Mouse (Mus musculus): ENCODE measurements around the gene Zfp641. TPM values are rescaled to one million over a fixed set of nuclear protein-coding genes. Genes with fewer than 3 reads are reported as not detected.

Zfp641 gene
- total RNA-seq (2021) = 1 to 10 TPM; 5.4 to 6.5 TPM

GRCm38 (mm10) chr15:98295628-98296551 is at the start of gene Zfp641:
Gene Zfp641 (minus strand): TSS chr15:98296161.
- intact Hi-C loops (cut with DNase I) = no loop called here
- peak; percentile 50 to 51 for DNase-seq

- DNase-seq = no peak
- intact Hi-C loops (cut with DNase I) = no loop called here
These were observed 44.9 kb upstream of the Zfp641 start, which contains the start of gene Olfr284 for GRCm38 (mm10) chr15:98340887-98341286. Gene Olfr284 (minus strand): TSS chr15:98340987.

GRCm38 (mm10) chr15:98317177-98317724 is 21.3 kb upstream of the Zfp641 start, which contains the start of gene Olfr285:
Gene Olfr285 (minus strand): TSS chr15:98317353.
- intact Hi-C loops (cut with DNase I) = no loop called here
- DNase-seq = no peak

- intact Hi-C loops (cut with DNase I) = no loop called here
- no peak for DNase-seq
These were observed 19.7 kb upstream of the Zfp641 start for GRCm38 (mm10) chr15:98315703-98316102.

GRCm38 (mm10) chr15:98293651-98294050 is 2.3 kb downstream of the Zfp641 start:
- intact Hi-C loops (cut with DNase I) = no loop called here
- DNase-seq = no peak

GRCm38 (mm10) chr15:98288566-98288965 is 7.4 kb downstream of the Zfp641 start:
- intact Hi-C loops (cut with DNase I) = no loop called here
- DNase-seq = no peak

GRCm38 (mm10) chr15:98286418-98286817 is 9.5 kb downstream of the Zfp641 start:
- intact Hi-C loops (cut with DNase I) = no loop called here
- DNase-seq = no peak

- intact Hi-C loops (cut with DNase I) = no loop called here
- no peak for DNase-seq
These were observed 38.2 kb downstream of the Zfp641 start for GRCm38 (mm10) chr15:98257776-98258175.

- intact Hi-C loops (cut with DNase I) = no loop called here
- DNase-seq = no peak
These were observed 38.8 kb downstream of the Zfp641 start, which contains the start of gene H1fnt for GRCm38 (mm10) chr15:98257193-98257592. Gene H1fnt (minus strand): TSS chr15:98257293.

- DNase-seq = peak in 1 of 2 experiments; percentile 3
- intact Hi-C loops (cut with DNase I) = no loop called here
These were observed 39.7 kb downstream of the Zfp641 start for GRCm38 (mm10) chr15:98256271-98256670.

Other genes with a start within 250 kb of the Zfp641 start
- 100 to 1,000 TPM; 571 to 624 TPM for gene Pfkm, start 203.6 kb downstream of the Zfp641 start, total RNA-seq (2021)
- 10 to 100 TPM; 16.7 to 18.5 TPM for gene Senp1, start 202.4 kb downstream of the Zfp641 start, total RNA-seq (2021)
- gene Asb8, start 130.5 kb downstream of the Zfp641 start, total RNA-seq (2021) = 100 to 1,000 TPM; 104 to 109 TPM
- gene Ccdc184, start 129.0 kb downstream of the Zfp641 start, total RNA-seq (2021) = under 1 TPM; 0.57 to 0.64 TPM
- gene Olfr288, start 100.6 kb downstream of the Zfp641 start, total RNA-seq (2021) = not detected
- gene Gm44579, start 75.2 kb downstream of the Zfp641 start, total RNA-seq (2021) = not detected
- not detected for gene Olfr287, start 75.1 kb downstream of the Zfp641 start, total RNA-seq (2021)
- not detected for gene Olfr286, start 61.7 kb downstream of the Zfp641 start, total RNA-seq (2021)
- not detected for gene H1fnt, start 38.9 kb downstream of the Zfp641 start, total RNA-seq (2021)
- not detected for gene Olfr285, start 21.2 kb upstream of the Zfp641 start, total RNA-seq (2021)
- gene Olfr284, start 44.8 kb upstream of the Zfp641 start, total RNA-seq (2021) = not detected
- gene Olfr283, start 84.8 kb upstream of the Zfp641 start, total RNA-seq (2021) = not detected
- not detected for gene Olfr282, start 135.1 kb upstream of the Zfp641 start, total RNA-seq (2021)
- gene Olfr281, start 156.4 kb upstream of the Zfp641 start, total RNA-seq (2021) = not detected
- gene OR5BS1P, start 173.7 kb upstream of the Zfp641 start, total RNA-seq (2021) = not detected
- under 1 TPM in 1 of 2 experiments, not detected in 1; 0.47 TPM for gene Lalba, start 186.6 kb upstream of the Zfp641 start, total RNA-seq (2021)
- gene Olfr279, start 196.2 kb upstream of the Zfp641 start, total RNA-seq (2021) = not detected
- 10 to 100 TPM; 89.3 to 91.8 TPM for gene Kansl2, start 238.1 kb upstream of the Zfp641 start, total RNA-seq (2021)

Data from heart, postnatal 10 days (tissue).